Mouse (Mus musculus) erythroblast, embryonic 14.5 days (primary cell): ENCODE data around the gene Pla2g4c.

Experiments used
- GATA1 ChIP-seq: IDR thresholded peaks from 2 replicates; pipeline ENCODE4 v1.6.1; 2012; ENCODE audit warnings: low read length, inconsistent platforms, mixed read lengths
- TAL1 ChIP-seq: IDR thresholded peaks from 3 replicates; pipeline ENCODE4 v1.6.1; 2012; ENCODE audit warnings: low read length, inconsistent platforms, mixed read lengths

GRCm38 (mm10) chr7:13397832-13398231, 73.4 kb downstream of the Pla2g4c start, which contains the start of gene Cabp5:
- TF ChIP-seq GATA1 (no peak), TAL1 (no peak)
